Mouse (Mus musculus): ENCODE results near the gene Lbhd1.
"Not testable (repeated sequence)": the region's sequence is repeated elsewhere in the genome, so short reads cannot be mapped to it uniquely, and the experiment has no call there.

Lbhd1 gene

GRCm38 (mm10) chr19:8871267-8872186, 12.0 kb upstream of the Lbhd1 start, which contains the start of gene Ubxn1:
Gene Ubxn1, plus strand, starts transcription at chr19:8871496.
- peak; percentile 95 to 98 for DNase-seq (ENCODE audit: low spot score in 2 of 2)

GRCm38 (mm10) chr19:8872266-8872840, 11.2 kb upstream of the Lbhd1 start:
- DNase-seq (ENCODE audit: low spot score in 2 of 2), result no peak

GRCm38 (mm10) chr19:8875031-8875430, 8.5 kb upstream of the Lbhd1 start:
- no peak for DNase-seq (ENCODE audit: low spot score in 2 of 2)

- DNase-seq (ENCODE audit: low spot score in 2 of 2), result peak; percentile 77 to 82
These were observed 3.1 kb upstream of the Lbhd1 start, which contains the start of gene Uqcc3 for GRCm38 (mm10) chr19:8880311-8881033. Gene Uqcc3, minus strand, starts transcription at chr19:8880923.

GRCm38 (mm10) chr19:8881034-8881392, 2.5 kb upstream of the Lbhd1 start:
- DNase-seq (ENCODE audit: low spot score in 2 of 2), result no peak

GRCm38 (mm10) chr19:8886916-8887584, 3.5 kb downstream of the Lbhd1 start:
- DNase-seq (ENCODE audit: low spot score in 2 of 2), result no peak

- DNase-seq (ENCODE audit: low spot score in 2 of 2), result no peak
These were observed 4.3 kb downstream of the Lbhd1 start for GRCm38 (mm10) chr19:8887585-8888463.

GRCm38 (mm10) chr19:8888511-8889385, 5.2 kb downstream of the Lbhd1 start, which contains the start of the genes 1810009A15Rik and Gm49416:
Gene 1810009A15Rik, plus strand, starts transcription at chr19:8888853.
Gene Gm49416, plus strand, starts transcription at chr19:8888926.
- DNase-seq (ENCODE audit: low spot score in 2 of 2), result peak; percentile 85 to 92

GRCm38 (mm10) chr19:8892829-8893766, 9.6 kb downstream of the Lbhd1 start, which contains the start of gene Ints5:
Gene Ints5, plus strand, starts transcription at chr19:8893005.
- peak; percentile 63 to 83 for DNase-seq (ENCODE audit: low spot score in 2 of 2)

GRCm38 (mm10) chr19:8895397-8895960, 11.9 kb downstream of the Lbhd1 start:
- no peak for DNase-seq (ENCODE audit: low spot score in 2 of 2)

GRCm38 (mm10) chr19:8896231-8896630, 12.7 kb downstream of the Lbhd1 start:
- not testable (repeated sequence) for DNase-seq (ENCODE audit: low spot score in 2 of 2)

- DNase-seq (ENCODE audit: low spot score in 2 of 2), result not testable (repeated sequence)
These were observed 13.8 kb downstream of the Lbhd1 start for GRCm38 (mm10) chr19:8897211-8897864.

- DNase-seq (ENCODE audit: low spot score in 2 of 2), result peak; percentile 86 to 96
These were observed 14.4 kb downstream of the Lbhd1 start, which contains the start of gene Ganab for GRCm38 (mm10) chr19:8897865-8898495. Gene Ganab, plus strand, starts transcription at chr19:8898071.

- no peak for DNase-seq (ENCODE audit: low spot score in 2 of 2)
These were observed 15.0 kb downstream of the Lbhd1 start for GRCm38 (mm10) chr19:8898576-8898975.

- no peak for DNase-seq (ENCODE audit: low spot score in 2 of 2)
These were observed 15.5 kb downstream of the Lbhd1 start for GRCm38 (mm10) chr19:8899079-8899478.

GRCm38 (mm10) chr19:8903412-8903811, 19.9 kb downstream of the Lbhd1 start:
- no peak for DNase-seq (ENCODE audit: low spot score in 2 of 2)

GRCm38 (mm10) chr19:8908531-8908930, 25.0 kb downstream of the Lbhd1 start:
- DNase-seq (ENCODE audit: low spot score in 2 of 2), result no peak

Measured in frontal cortex, postnatal 25 days (tissue).